Mouse (Mus musculus): ENCODE data around the gene Ctsa. TPM values are rescaled to one million over a fixed set of nuclear protein-coding genes. Genes with fewer than 3 reads are reported as not detected.

The Ctsa gene
- not detected in 2 replicates for polyA plus RNA-seq (2012; ENCODE audit: insufficient read depth, insufficient read length, low replicate concordance, missing spikeins)

- under 1% methylated on average over 35 of the region's 35 CpGs for WGBS
- no peak for TF ChIP-seq POLR2A (IDR thresholded peaks at IDR 0.05; ENCODE audit: insufficient read depth, low read depth, low read length)
- TF ChIP-seq CTCF (IDR thresholded peaks at IDR 0.05; ENCODE audit: insufficient read depth, low read depth, low read length): no peak; the same call in 1 of the 2 replicates
- H3K4me1 ChIP-seq (ENCODE audit: control insufficient read depth, insufficient read depth, low read length): peaks cover 24% of the 10 kb centered on the region
- H3K27ac ChIP-seq (ENCODE audit: insufficient read depth, low read depth, low read length): peak within 1 kb of the TSS; percentile 83
- peak within 1 kb of the TSS; percentile 74 for H3K4me3 ChIP-seq (ENCODE audit: insufficient read depth, low read depth, low read length)
Measured at GRCm38 (mm10) chr2:164832748-164833301, at the start of gene Ctsa. Ctsa (plus strand) TSS chr2:164832873.

- TF ChIP-seq POLR2A (IDR thresholded peaks at IDR 0.05; ENCODE audit: insufficient read depth, low read depth, low read length) (no peak), CTCF (IDR thresholded peaks at IDR 0.05; ENCODE audit: insufficient read depth, low read depth, low read length) (no peak)
- Histone ChIP-seq H3K27ac (ENCODE audit: insufficient read depth, low read depth, low read length) (no peak overlapping the region), H3K4me3 (ENCODE audit: insufficient read depth, low read depth, low read length) (no peak overlapping the region), H3K4me1 (ENCODE audit: control insufficient read depth, insufficient read depth, low read length) (peaks cover 17% of the 10 kb centered on the region)
- WGBS: 81% methylated on average over 7 of the region's 7 CpGs
Measured at GRCm38 (mm10) chr2:164783926-164784581, 48.6 kb upstream of the Ctsa start.

GRCm38 (mm10) chr2:164784869-164785420, 47.7 kb upstream of the Ctsa start:
- 3% methylated on average over 7 of the region's 7 CpGs for WGBS
- no peak overlapping the region; the same call in 1 of the 2 replicates for H3K27ac ChIP-seq (ENCODE audit: insufficient read depth, low read depth, low read length)
- peak overlapping the region; percentile 72 for H3K4me3 ChIP-seq (ENCODE audit: insufficient read depth, low read depth, low read length)
- TF ChIP-seq CTCF (IDR thresholded peaks at IDR 0.05; ENCODE audit: insufficient read depth, low read depth, low read length) (no peak), POLR2A (IDR thresholded peaks at IDR 0.05; ENCODE audit: insufficient read depth, low read depth, low read length) (no peak)
- peaks cover 16% of the 10 kb centered on the region for H3K4me1 ChIP-seq (ENCODE audit: control insufficient read depth, insufficient read depth, low read length)

- TF ChIP-seq POLR2A (IDR thresholded peaks at IDR 0.05; ENCODE audit: insufficient read depth, low read depth, low read length) (no peak), CTCF (IDR thresholded peaks at IDR 0.05; ENCODE audit: insufficient read depth, low read depth, low read length) (0 out of 2 replicates have a peak, but pooled peaks have one; percentile 39)
- Histone ChIP-seq H3K27ac (ENCODE audit: insufficient read depth, low read depth, low read length) (peak within 1 kb of the TSS; percentile 58), H3K4me3 (ENCODE audit: insufficient read depth, low read depth, low read length) (peak within 1 kb of the TSS; percentile 72), H3K4me1 (ENCODE audit: control insufficient read depth, insufficient read depth, low read length) (peaks cover 16% of the 10 kb centered on the region)
- under 1% methylated on average over 88 of the region's 89 CpGs for WGBS
Measured at GRCm38 (mm10) chr2:164785481-164786387, 46.9 kb upstream of the Ctsa start, which contains the start of gene Snx21. Snx21 (plus strand) TSS chr2:164785823.

- peak overlapping the region; percentile 72 for H3K4me3 ChIP-seq (ENCODE audit: insufficient read depth, low read depth, low read length)
- WGBS: 3% methylated on average over 15 of the region's 15 CpGs
- peak overlapping the region; percentile 58 for H3K27ac ChIP-seq (ENCODE audit: insufficient read depth, low read depth, low read length)
- H3K4me1 ChIP-seq (ENCODE audit: control insufficient read depth, insufficient read depth, low read length): peaks cover 16% of the 10 kb centered on the region
- no peak for TF ChIP-seq POLR2A (IDR thresholded peaks at IDR 0.05; ENCODE audit: insufficient read depth, low read depth, low read length)
- no peak for TF ChIP-seq CTCF (IDR thresholded peaks at IDR 0.05; ENCODE audit: insufficient read depth, low read depth, low read length)
Measured at GRCm38 (mm10) chr2:164786388-164786885, 46.2 kb upstream of the Ctsa start.

GRCm38 (mm10) chr2:164787032-164787431, 45.6 kb upstream of the Ctsa start:
- H3K4me3 ChIP-seq (ENCODE audit: insufficient read depth, low read depth, low read length): no peak overlapping the region
- H3K4me1 ChIP-seq (ENCODE audit: control insufficient read depth, insufficient read depth, low read length): peaks cover 22% of the 10 kb centered on the region
- TF ChIP-seq CTCF (IDR thresholded peaks at IDR 0.05; ENCODE audit: insufficient read depth, low read depth, low read length): no peak
- no peak for TF ChIP-seq POLR2A (IDR thresholded peaks at IDR 0.05; ENCODE audit: insufficient read depth, low read depth, low read length)
- 87% methylated on average over 3 of the region's 3 CpGs for WGBS
- H3K27ac ChIP-seq (ENCODE audit: insufficient read depth, low read depth, low read length): 0 out of 2 replicates have a peak overlapping the region, but pooled peaks have one; percentile 58

- H3K27ac ChIP-seq (ENCODE audit: insufficient read depth, low read depth, low read length): no peak overlapping the region; the same call in 1 of the 2 replicates
- 72% methylated on average over 10 of the region's 10 CpGs for WGBS
- TF ChIP-seq POLR2A (IDR thresholded peaks at IDR 0.05; ENCODE audit: insufficient read depth, low read depth, low read length) (no peak), CTCF (IDR thresholded peaks at IDR 0.05; ENCODE audit: insufficient read depth, low read depth, low read length) (no peak)
- H3K4me1 ChIP-seq (ENCODE audit: control insufficient read depth, insufficient read depth, low read length): peaks cover 24% of the 10 kb centered on the region
- no peak overlapping the region for H3K4me3 ChIP-seq (ENCODE audit: insufficient read depth, low read depth, low read length)
Measured at GRCm38 (mm10) chr2:164787779-164788178, 44.9 kb upstream of the Ctsa start.

- no peak for TF ChIP-seq CTCF (IDR thresholded peaks at IDR 0.05; ENCODE audit: insufficient read depth, low read depth, low read length)
- no peak for TF ChIP-seq POLR2A (IDR thresholded peaks at IDR 0.05; ENCODE audit: insufficient read depth, low read depth, low read length)
- WGBS: 78% methylated on average over 4 of the region's 4 CpGs
- H3K27ac ChIP-seq (ENCODE audit: insufficient read depth, low read depth, low read length): no peak overlapping the region
- peaks cover 25% of the 10 kb centered on the region for H3K4me1 ChIP-seq (ENCODE audit: control insufficient read depth, insufficient read depth, low read length)
- no peak overlapping the region for H3K4me3 ChIP-seq (ENCODE audit: insufficient read depth, low read depth, low read length)
Measured at GRCm38 (mm10) chr2:164788411-164788810, 44.3 kb upstream of the Ctsa start.

Measured in olfactory bulb, adult 2 months (tissue).